Mouse (Mus musculus) hindbrain, embryonic 13.5 days (tissue): ENCODE measurements around the gene Ndel1. TPM values are rescaled to one million over a fixed set of nuclear protein-coding genes. Genes with fewer than 3 reads are reported as not detected.

ENCODE experiments used
- ATAC-seq: fragments of 200-750 bp; cut with Nextera tagmentation; 2 replicates; pipeline ENCODE4 v1.8.0; 2017; ENCODE audit warnings: moderate TSS enrichment; ENCODE audit not compliant: low FRiP score
- H3K27ac ChIP-seq: fragments of 300-500 bp; sonication (generic); 2 replicates; pipeline ENCODE4 v1.5.1; 2015; ENCODE audit warnings: inconsistent platforms, mild to moderate bottlenecking, moderate library complexity
- H3K27me3 ChIP-seq: fragments of 300-500 bp; sonication (generic); 2 replicates; pipeline ENCODE4 v1.6.1; 2015; ENCODE audit warnings: mild to moderate bottlenecking, inconsistent platforms
- H3K36me3 ChIP-seq: fragments of 300-500 bp; sonication (generic); 2 replicates; pipeline ENCODE4 v1.6.1; 2015; ENCODE audit warnings: mild to moderate bottlenecking, inconsistent platforms
- H3K4me1 ChIP-seq: fragments of 300-500 bp; sonication (generic); replicated peaks from 2 replicates; pipeline ENCODE4 v1.6.1; 2015; ENCODE audit warnings: inconsistent platforms
- H3K4me2 ChIP-seq: fragments of 300-500 bp; sonication (generic); 2 replicates; pipeline ENCODE4 v1.6.1; 2015; ENCODE audit warnings: inconsistent platforms, mild to moderate bottlenecking, moderate library complexity
- H3K4me3 ChIP-seq: fragments of 300-500 bp; sonication (generic); 2 replicates; pipeline ENCODE4 v1.5.1; 2015; ENCODE audit warnings: mild to moderate bottlenecking, inconsistent platforms
- H3K9ac ChIP-seq: fragments of 300-500 bp; sonication (generic); 2 replicates; pipeline ENCODE4 v1.6.1; 2015; ENCODE audit warnings: mild to moderate bottlenecking, inconsistent platforms
- H3K9me3 ChIP-seq: fragments of 300-500 bp; sonication (generic); 2 replicates; pipeline ENCODE4 v1.6.1; 2016; ENCODE audit warnings: inconsistent platforms
- WGBS: fragments of 180-500 bp; shearing (Covaris S2); methylation state at CpG from one replicate; pipeline ENCODE4 v1.1.7; 2015; 5-methylcytosine and 5-hydroxymethylcytosine counted together
- polyA plus RNA-seq: library from polyadenylated mRNA; unstranded; fragments of >200 nt; fragmentation: Nextera tagmentation; extraction: Ambion mirVana; gene quantifications from 2 replicates; pipeline ENCODE4 v1.2.1, GENCODE M21; 2015

The Ndel1 gene
- polyA plus RNA-seq, 1 experiment from 2014 or later: 90.8 TPM

GRCm38 (mm10) chr11:68888653-68889052 is 17.0 kb upstream of the Ndel1 start:
- no peaks in the 10 kb centered on the region for H3K27me3 ChIP-seq
- WGBS: 79% methylated on average over 2 of the region's 2 CpGs
- H3K4me1 ChIP-seq: no peaks in the 10 kb centered on the region
- H3K4me3 ChIP-seq: no peak overlapping the region
- H3K4me2 ChIP-seq: no peak overlapping the region
- H3K9ac ChIP-seq: no peak overlapping the region
- no peaks in the 10 kb centered on the region for H3K36me3 ChIP-seq
- H3K27ac ChIP-seq: no peak overlapping the region
- no peaks in the 10 kb centered on the region for H3K9me3 ChIP-seq
- ATAC-seq: no peak

DNA sequence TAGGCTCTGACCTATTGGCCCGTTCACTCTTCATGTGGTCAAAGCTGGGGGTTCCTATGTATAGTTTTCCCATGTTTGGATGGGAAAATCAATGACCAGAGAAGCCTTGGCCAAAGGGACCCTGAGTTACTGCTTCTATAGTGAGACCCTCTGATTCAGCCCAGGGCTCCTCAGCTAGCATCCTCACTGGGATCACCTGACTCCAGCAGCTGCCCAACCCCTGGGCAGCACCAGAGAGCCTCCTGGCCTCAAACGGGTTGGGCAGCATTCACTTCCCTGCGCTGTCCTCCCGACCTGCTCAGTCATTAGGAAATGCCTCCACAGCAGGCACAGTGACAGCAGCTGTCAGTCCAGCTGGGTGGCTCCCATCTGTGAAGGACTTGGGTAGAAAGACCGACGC is 16.6 kb upstream of the Ndel1 start, which contains the start of gene Rnf222:
TSS of gene Rnf222 (plus strand) at position 301 of the 400 bp plus-strand sequence.
- Histone ChIP-seq H3K9me3 (no peaks in the 10 kb centered on the region), H3K4me3 (no peak within 1 kb of the TSS), H3K36me3 (no peaks in the 10 kb centered on the region), H3K9ac (no peak within 1 kb of the TSS), H3K27me3 (no peaks in the 10 kb centered on the region), H3K4me2 (no peak within 1 kb of the TSS), H3K27ac (no peak within 1 kb of the TSS), H3K4me1 (no peaks in the 10 kb centered on the region)
- 35% methylated on average over 6 of the region's 6 CpGs for WGBS
- ATAC-seq: no peak

DNA sequence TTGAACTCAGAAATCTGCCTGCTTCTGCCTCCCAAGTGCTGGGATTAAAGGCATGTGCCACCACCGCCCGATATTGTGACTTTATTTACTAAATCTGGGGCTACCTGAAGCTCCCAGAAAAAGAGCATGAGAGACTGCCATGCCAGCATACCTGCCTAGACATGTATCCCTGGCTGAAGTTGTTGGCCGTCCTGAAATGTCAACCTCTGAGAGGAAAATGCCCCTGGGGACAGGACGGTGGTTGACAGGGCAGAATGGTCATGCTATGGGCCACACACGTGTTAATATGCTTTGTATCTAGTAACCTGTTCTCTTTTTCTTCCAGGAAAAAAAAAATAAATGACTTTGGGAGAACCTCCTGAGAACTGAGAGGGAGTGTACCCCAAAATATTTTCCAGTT is 14.4 kb upstream of the Ndel1 start:
- H3K4me3 ChIP-seq: no peak overlapping the region
- H3K27ac ChIP-seq: no peak overlapping the region
- H3K9me3 ChIP-seq: no peaks in the 10 kb centered on the region
- no peak overlapping the region for H3K9ac ChIP-seq
- H3K27me3 ChIP-seq: peaks cover 3% of the 10 kb centered on the region; the same call in 1 of the 2 replicates
- no peak for ATAC-seq
- no peak overlapping the region for H3K4me2 ChIP-seq
- no peaks in the 10 kb centered on the region for H3K4me1 ChIP-seq
- no peaks in the 10 kb centered on the region for H3K36me3 ChIP-seq
- 82% methylated on average over 5 of the region's 5 CpGs for WGBS

DNA sequence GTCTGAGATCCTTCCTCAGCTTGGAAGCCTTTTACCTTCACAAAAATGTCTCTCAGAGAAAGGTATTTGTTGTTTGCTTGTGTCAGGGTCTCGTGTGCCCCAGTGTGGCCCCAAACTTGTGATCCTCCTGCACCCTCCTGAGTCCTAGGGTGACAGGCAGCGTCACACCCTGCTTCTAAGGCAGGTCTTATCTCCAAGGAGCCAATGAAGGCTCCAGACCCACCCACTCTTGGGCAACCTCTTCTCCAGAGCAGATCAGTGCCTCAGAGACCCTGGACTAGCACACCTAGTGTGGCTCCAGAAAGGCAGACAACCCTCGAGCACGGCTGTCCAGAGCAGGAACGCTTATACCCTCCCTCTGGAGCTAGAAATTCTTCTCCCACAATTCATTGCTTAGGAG is 12.7 kb upstream of the Ndel1 start:
- 85% methylated on average over 5 of the region's 5 CpGs for WGBS
- Histone ChIP-seq H3K4me1 (no peaks in the 10 kb centered on the region), H3K4me2 (no peak overlapping the region), H3K36me3 (no peaks in the 10 kb centered on the region), H3K9me3 (no peaks in the 10 kb centered on the region), H3K4me3 (no peak overlapping the region), H3K9ac (no peak overlapping the region), H3K27me3 (peaks cover 3% of the 10 kb centered on the region; the same call in 1 of the 2 replicates), H3K27ac (no peak overlapping the region)
- ATAC-seq: no peak

DNA sequence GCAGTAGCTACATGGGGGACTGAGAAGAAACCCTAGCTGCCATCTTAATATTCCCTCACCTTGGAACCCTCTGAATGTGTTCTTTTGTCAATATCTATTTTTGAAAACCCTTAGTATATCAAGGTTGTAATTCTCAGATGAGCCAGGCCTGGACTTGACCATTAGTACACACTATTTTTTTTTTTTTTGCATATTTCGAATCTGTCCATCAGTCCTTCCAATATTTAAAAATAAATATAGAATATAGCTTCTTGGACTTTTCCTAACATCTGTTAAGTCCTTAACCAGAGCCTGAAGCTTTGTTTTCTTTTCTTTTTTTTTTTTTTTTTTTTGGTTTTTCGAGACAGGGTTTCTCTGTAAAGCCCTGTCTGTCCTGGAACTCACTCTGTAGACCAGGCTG is 12.2 kb upstream of the Ndel1 start:
- 77% methylated on average over 2 of the region's 2 CpGs for WGBS
- Histone ChIP-seq H3K4me1 (no peaks in the 10 kb centered on the region), H3K27ac (no peak overlapping the region), H3K27me3 (peaks cover 3% of the 10 kb centered on the region; the same call in 1 of the 2 replicates), H3K4me3 (no peak overlapping the region), H3K4me2 (no peak overlapping the region), H3K9me3 (no peaks in the 10 kb centered on the region), H3K9ac (no peak overlapping the region), H3K36me3 (no peaks in the 10 kb centered on the region)
- no peak for ATAC-seq

GRCm38 (mm10) chr11:68882107-68882506 is 10.4 kb upstream of the Ndel1 start:
- ATAC-seq: no peak
- no peaks in the 10 kb centered on the region for H3K4me1 ChIP-seq
- WGBS: 29% methylated on average over 14 of the region's 14 CpGs
- H3K27ac ChIP-seq: no peak overlapping the region
- no peak overlapping the region for H3K4me2 ChIP-seq
- no peak overlapping the region for H3K4me3 ChIP-seq
- H3K27me3 ChIP-seq: peaks cover 3% of the 10 kb centered on the region; the same call in 1 of the 2 replicates
- H3K9ac ChIP-seq: no peak overlapping the region
- no peaks in the 10 kb centered on the region for H3K9me3 ChIP-seq
- no peaks in the 10 kb centered on the region for H3K36me3 ChIP-seq

- peaks cover 3% of the 10 kb centered on the region; the same call in 1 of the 2 replicates for H3K27me3 ChIP-seq
- no peak overlapping the region for H3K4me3 ChIP-seq
- H3K4me1 ChIP-seq: no peaks in the 10 kb centered on the region
- H3K9ac ChIP-seq: no peak overlapping the region
- H3K36me3 ChIP-seq: no peaks in the 10 kb centered on the region
- no peak overlapping the region for H3K4me2 ChIP-seq
- no peak for ATAC-seq
- no peaks in the 10 kb centered on the region for H3K9me3 ChIP-seq
- WGBS: 87% methylated on average over 5 of the region's 5 CpGs
- no peak overlapping the region for H3K27ac ChIP-seq
Observed at GRCm38 (mm10) chr11:68878811-68879210, 7.2 kb upstream of the Ndel1 start.

DNA sequence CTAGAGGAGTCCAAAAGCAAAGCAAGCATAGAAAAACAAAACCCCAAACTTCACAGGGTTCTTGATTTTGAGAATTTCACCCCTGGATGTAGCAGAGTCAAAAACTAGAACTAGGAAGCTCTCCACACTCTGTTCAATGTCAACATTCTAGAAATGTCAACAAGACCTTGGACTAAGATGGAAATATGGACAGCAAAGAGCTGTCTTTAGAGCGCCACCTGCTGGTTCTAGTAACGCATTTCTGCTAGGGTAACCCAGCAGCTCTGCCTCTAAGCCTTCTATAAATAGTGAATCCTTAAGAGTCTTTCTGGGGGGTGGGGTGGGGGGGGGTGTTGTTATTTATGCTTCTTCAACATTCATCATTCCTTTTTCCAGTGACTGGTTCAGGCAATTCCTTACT is 3.2 kb upstream of the Ndel1 start:
- Histone ChIP-seq H3K36me3 (no peaks in the 10 kb centered on the region), H3K4me2 (no peak overlapping the region), H3K9ac (no peak overlapping the region), H3K9me3 (no peaks in the 10 kb centered on the region), H3K4me1 (no peaks in the 10 kb centered on the region), H3K27ac (no peak overlapping the region), H3K27me3 (no peaks in the 10 kb centered on the region), H3K4me3 (no peak overlapping the region)
- WGBS: 0% methylated on average over 2 of the region's 2 CpGs
- no peak for ATAC-seq

GRCm38 (mm10) chr11:68871277-68871676 is 381 bp downstream of the Ndel1 start:
- Histone ChIP-seq H3K36me3 (no peaks in the 10 kb centered on the region), H3K4me2 (no peak overlapping the region), H3K4me3 (no peak overlapping the region), H3K9ac (no peak overlapping the region), H3K4me1 (no peaks in the 10 kb centered on the region), H3K27ac (no peak overlapping the region), H3K27me3 (no peaks in the 10 kb centered on the region), H3K9me3 (no peaks in the 10 kb centered on the region)
- 88% methylated on average over 9 of the region's 9 CpGs for WGBS
- ATAC-seq: no peak

- no peaks in the 10 kb centered on the region for H3K9me3 ChIP-seq
- no peak overlapping the region for H3K27ac ChIP-seq
- H3K36me3 ChIP-seq: no peaks in the 10 kb centered on the region
- WGBS: 52% methylated on average over 9 of the region's 9 CpGs
- H3K27me3 ChIP-seq: 0 out of 2 replicates have a peak, but pooled peaks cover 3% of the 10 kb centered on the region
- H3K9ac ChIP-seq: no peak overlapping the region
- ATAC-seq: no peak
- peaks cover 3% of the 10 kb centered on the region; the same call in 1 of the 2 replicates for H3K4me1 ChIP-seq
- H3K4me3 ChIP-seq: no peak overlapping the region
- no peak overlapping the region for H3K4me2 ChIP-seq
Observed at GRCm38 (mm10) chr11:68864544-68865189, 7.0 kb downstream of the Ndel1 start.

DNA sequence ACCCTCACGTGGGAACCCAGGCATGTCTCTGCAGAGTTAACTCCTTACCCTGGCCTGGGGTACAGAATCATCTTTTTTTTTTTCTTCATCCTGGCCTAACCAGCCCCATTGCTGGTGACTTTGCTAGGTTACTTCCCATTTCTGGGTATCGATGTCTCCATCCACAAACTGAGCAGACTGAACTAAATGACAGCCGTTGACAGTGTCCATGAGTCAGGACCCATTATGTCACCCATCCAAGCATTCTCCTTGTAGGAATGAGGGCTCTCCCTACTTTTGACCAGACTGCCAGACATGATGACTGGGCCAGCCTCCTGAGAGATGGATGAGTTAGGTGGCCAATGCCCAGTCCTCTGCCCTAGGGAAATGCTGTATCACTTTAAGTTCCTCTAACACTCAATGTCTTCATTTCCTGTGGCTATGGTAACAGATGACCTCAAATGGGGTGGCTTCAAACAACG is 8.0 kb downstream of the Ndel1 start:
- H3K27ac ChIP-seq: no peak overlapping the region
- 82% methylated on average over 4 of the region's 4 CpGs for WGBS
- no peak overlapping the region for H3K9ac ChIP-seq
- H3K9me3 ChIP-seq: no peaks in the 10 kb centered on the region
- ATAC-seq: no peak
- no peak overlapping the region for H3K4me2 ChIP-seq
- H3K36me3 ChIP-seq: no peaks in the 10 kb centered on the region
- 0 out of 2 replicates have a peak, but pooled peaks cover 6% of the 10 kb centered on the region for H3K27me3 ChIP-seq
- H3K4me3 ChIP-seq: no peak overlapping the region
- H3K4me1 ChIP-seq: peaks cover 3% of the 10 kb centered on the region; the same call in 1 of the 2 replicates

GRCm38 (mm10) chr11:68862260-68862659 is 9.4 kb downstream of the Ndel1 start:
- Histone ChIP-seq H3K4me3 (no peak overlapping the region), H3K9ac (no peak overlapping the region), H3K27me3 (0 out of 2 replicates have a peak, but pooled peaks cover 6% of the 10 kb centered on the region), H3K36me3 (no peaks in the 10 kb centered on the region), H3K4me2 (no peak overlapping the region), H3K4me1 (peaks cover 3% of the 10 kb centered on the region; the same call in 1 of the 2 replicates), H3K9me3 (no peaks in the 10 kb centered on the region), H3K27ac (no peak overlapping the region)
- no peak for ATAC-seq
- WGBS: 67% methylated on average over 2 of the region's 2 CpGs
